Mouse (Mus musculus) heart, embryonic 12.5 days (tissue): ENCODE data around the gene Arrdc1. TPM values are rescaled to one million over a fixed set of nuclear protein-coding genes. Genes with fewer than 3 reads are reported as not detected.
A peak's percentile ranks its signal among the peaks of the same experiment; 100 is the strongest.
"Not testable (repeated sequence)": the region's sequence is repeated elsewhere in the genome, so short reads cannot be mapped to it uniquely, and the experiment has no call there.

Source experiments
- ATAC-seq: fragments of 200-750 bp; cut with Nextera tagmentation; 2 replicates; pipeline ENCODE4 v1.8.0; 2017; ENCODE audit warnings: moderate TSS enrichment, moderate library complexity; ENCODE audit not compliant: insufficient number of reproducible peaks, low FRiP score
- H3K27ac ChIP-seq: fragments of 300-500 bp; sonication (generic); 2 replicates; pipeline ENCODE4 v1.5.1; 2016; ENCODE audit warnings: mild to moderate bottlenecking, moderate library complexity; ENCODE audit not compliant: poor library complexity, severe bottlenecking
- H3K27me3 ChIP-seq: fragments of 300-500 bp; sonication (generic); replicated peaks from 2 replicates; pipeline ENCODE4 v1.6.1; 2016; ENCODE audit warnings: mild to moderate bottlenecking, moderate library complexity
- H3K36me3 ChIP-seq: fragments of 300-500 bp; sonication (generic); 2 replicates; pipeline ENCODE4 v1.6.1; 2016; ENCODE audit warnings: mild to moderate bottlenecking, moderate library complexity
- H3K4me1 ChIP-seq: fragments of 300-500 bp; sonication (generic); replicated peaks from 2 replicates; pipeline ENCODE4 v1.6.1; 2016; ENCODE audit warnings: mild to moderate bottlenecking
- H3K4me2 ChIP-seq: fragments of 300-500 bp; sonication (generic); 2 replicates; pipeline ENCODE4 v1.6.1; 2016; ENCODE audit warnings: mild to moderate bottlenecking, moderate library complexity
- H3K4me3 ChIP-seq: fragments of 300-500 bp; sonication (generic); 2 replicates; pipeline ENCODE4 v1.5.1; 2016; ENCODE audit warnings: mild to moderate bottlenecking
- H3K9ac ChIP-seq: fragments of 300-500 bp; sonication (generic); 2 replicates; pipeline ENCODE4 v1.6.1; 2016; ENCODE audit warnings: mild to moderate bottlenecking, moderate library complexity
- H3K9me3 ChIP-seq: fragments of 300-500 bp; sonication (generic); replicated peaks from 2 replicates; pipeline ENCODE4 v1.6.1; 2016; ENCODE audit warnings: mild to moderate bottlenecking, moderate library complexity
- WGBS: fragments of 180-500 bp; shearing (Covaris S2); methylation state at CpG from one replicate; pipeline ENCODE4 v1.1.7; 2016; 5-methylcytosine and 5-hydroxymethylcytosine counted together
- polyA plus RNA-seq: library from polyadenylated mRNA; unstranded; fragments of >200 nt; fragmentation: Nextera tagmentation; extraction: Ambion mirVana; gene quantifications from 2 replicates; pipeline ENCODE4 v1.2.1, GENCODE M21; 2016

Gene Arrdc1
- 11.4 and 12.0 TPM in 2 replicates for polyA plus RNA-seq

- Histone ChIP-seq H3K4me3 (peak within 1 kb of the TSS; percentile 64), H3K27me3 (peaks cover 13% of the 10 kb centered on the region; the same call in 1 of the 2 replicates), H3K36me3 (no peaks in the 10 kb centered on the region), H3K4me2 (peak within 1 kb of the TSS; percentile 94), H3K9me3 (no peaks in the 10 kb centered on the region), H3K4me1 (peaks cover 11% of the 10 kb centered on the region), H3K9ac (peak within 1 kb of the TSS; percentile 71), H3K27ac (no peak within 1 kb of the TSS)
- ATAC-seq = peak; percentile 95
- WGBS = under 1% methylated on average over 48 of the region's 49 CpGs
Observed at GRCm38 (mm10) chr2:24935057-24935796, at the start of gene Arrdc1. Arrdc1 (minus strand) TSS chr2:24935252.

- ATAC-seq = no peak
- Histone ChIP-seq H3K36me3 (peaks cover 15% of the 10 kb centered on the region), H3K27me3 (no peaks in the 10 kb centered on the region), H3K4me1 (peaks cover 13% of the 10 kb centered on the region), H3K9me3 (no peaks in the 10 kb centered on the region), H3K27ac (no peak overlapping the region), H3K4me2 (peak overlapping the region; percentile 1; the same call in 1 of the 2 replicates), H3K4me3 (no peak overlapping the region), H3K9ac (no peak overlapping the region)
- WGBS = 85% methylated on average over 5 of the region's 5 CpGs
Observed at GRCm38 (mm10) chr2:24976960-24977359, 41.9 kb upstream of the Arrdc1 start.

- under 1% methylated on average over 16 of the region's 16 CpGs for WGBS
- ATAC-seq = peak; percentile 81
- Histone ChIP-seq H3K9ac (peak within 1 kb of the TSS; percentile 95), H3K36me3 (peaks cover 23% of the 10 kb centered on the region), H3K9me3 (no peaks in the 10 kb centered on the region), H3K27ac (peak within 1 kb of the TSS; percentile 96), H3K4me1 (peaks cover 13% of the 10 kb centered on the region), H3K4me2 (peak within 1 kb of the TSS; percentile 98), H3K4me3 (peak within 1 kb of the TSS; percentile 97), H3K27me3 (no peaks in the 10 kb centered on the region)
Observed at GRCm38 (mm10) chr2:24975704-24976297, 40.7 kb upstream of the Arrdc1 start, which contains the start of gene Pnpla7. Pnpla7 (plus strand) TSS chr2:24976033.

GRCm38 (mm10) chr2:24974906-24975703 is 40.1 kb upstream of the Arrdc1 start, which contains the start of gene Mrpl41:
Mrpl41 (minus strand) TSS chr2:24975098.
- no peaks in the 10 kb centered on the region for H3K9me3 ChIP-seq
- peak within 1 kb of the TSS; percentile 97 for H3K4me3 ChIP-seq
- H3K9ac ChIP-seq = peak within 1 kb of the TSS; percentile 95
- peak within 1 kb of the TSS; percentile 96 for H3K27ac ChIP-seq
- peak; percentile 99 for ATAC-seq
- H3K4me2 ChIP-seq = peak within 1 kb of the TSS; percentile 98
- H3K27me3 ChIP-seq = no peaks in the 10 kb centered on the region
- under 1% methylated on average over 64 of the region's 64 CpGs for WGBS
- H3K36me3 ChIP-seq = peaks cover 30% of the 10 kb centered on the region
- H3K4me1 ChIP-seq = peaks cover 13% of the 10 kb centered on the region

DNA sequence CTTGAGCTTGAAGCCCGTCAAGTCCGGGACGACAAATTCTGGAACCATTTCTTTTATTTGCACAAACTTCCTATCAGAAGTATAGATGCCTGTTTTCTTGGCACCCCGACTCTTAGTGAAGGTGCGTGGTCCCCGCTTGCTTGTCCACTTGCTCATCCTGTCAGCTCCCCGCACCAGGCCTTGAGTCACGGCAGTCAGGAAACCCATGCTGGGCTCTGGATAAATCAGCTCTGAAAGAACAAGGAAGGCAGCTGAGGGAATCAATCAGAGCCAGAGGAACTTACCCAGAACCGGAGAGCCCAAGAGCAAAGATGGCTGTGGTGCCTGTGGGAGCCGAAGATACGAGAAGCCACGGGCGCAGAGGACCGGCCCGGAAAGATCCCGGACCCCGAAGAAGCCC is 39.4 kb upstream of the Arrdc1 start:
- peaks cover 13% of the 10 kb centered on the region for H3K4me1 ChIP-seq
- peak overlapping the region; percentile 98 for H3K4me2 ChIP-seq
- not testable (repeated sequence) for H3K27me3 ChIP-seq, H3K9me3 ChIP-seq, ATAC-seq
- peaks cover 37% of the 10 kb centered on the region for H3K36me3 ChIP-seq
- peak overlapping the region; percentile 95 for H3K9ac ChIP-seq
- H3K27ac ChIP-seq = peak overlapping the region; percentile 87
- H3K4me3 ChIP-seq = peak overlapping the region; percentile 97
- under 1% methylated on average over 17 of the region's 17 CpGs for WGBS

DNA sequence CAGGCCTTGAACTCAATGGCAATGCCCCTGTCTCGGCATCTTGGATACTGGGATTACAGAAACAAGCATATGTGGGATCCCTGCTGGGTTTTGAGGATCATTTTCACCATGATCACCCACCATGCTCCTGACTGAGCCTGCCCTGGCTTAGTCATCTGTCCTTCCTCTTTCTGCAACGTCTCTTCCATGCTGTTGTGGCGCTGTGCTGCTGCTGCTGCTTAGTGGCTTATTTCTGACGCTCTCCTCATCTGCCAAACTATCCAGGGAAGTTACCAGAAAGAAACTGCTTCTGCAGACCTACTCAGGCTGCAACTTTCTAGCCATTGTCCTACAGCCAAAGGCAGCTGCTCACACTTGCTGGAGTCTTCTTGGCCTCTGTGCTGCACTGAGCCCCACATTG is 35.3 kb upstream of the Arrdc1 start:
- H3K27ac ChIP-seq = no peak overlapping the region
- H3K27me3 ChIP-seq = no peaks in the 10 kb centered on the region
- ATAC-seq = no peak
- no peak overlapping the region for H3K4me3 ChIP-seq
- H3K4me1 ChIP-seq = peaks cover 9% of the 10 kb centered on the region
- peaks cover 67% of the 10 kb centered on the region for H3K36me3 ChIP-seq
- no peak overlapping the region for H3K4me2 ChIP-seq
- H3K9ac ChIP-seq = no peak overlapping the region
- WGBS = 80% methylated on average over 4 of the region's 4 CpGs
- H3K9me3 ChIP-seq = no peaks in the 10 kb centered on the region

- peak within 1 kb of the TSS; percentile 93 for H3K9ac ChIP-seq
- peaks cover 8% of the 10 kb centered on the region for H3K4me1 ChIP-seq
- ATAC-seq = peak; percentile 81
- H3K36me3 ChIP-seq = peaks cover 52% of the 10 kb centered on the region
- H3K9me3 ChIP-seq = no peaks in the 10 kb centered on the region
- no peaks in the 10 kb centered on the region for H3K27me3 ChIP-seq
- H3K4me2 ChIP-seq = peak within 1 kb of the TSS; percentile 82
- H3K4me3 ChIP-seq = peak within 1 kb of the TSS; percentile 98
- H3K27ac ChIP-seq = no peak within 1 kb of the TSS
- 1% methylated on average over 28 of the region's 28 CpGs for WGBS
Observed at GRCm38 (mm10) chr2:24962304-24963000, 27.4 kb upstream of the Arrdc1 start, which contains the start of gene Dph7. Dph7 (plus strand) TSS chr2:24962400.

DNA sequence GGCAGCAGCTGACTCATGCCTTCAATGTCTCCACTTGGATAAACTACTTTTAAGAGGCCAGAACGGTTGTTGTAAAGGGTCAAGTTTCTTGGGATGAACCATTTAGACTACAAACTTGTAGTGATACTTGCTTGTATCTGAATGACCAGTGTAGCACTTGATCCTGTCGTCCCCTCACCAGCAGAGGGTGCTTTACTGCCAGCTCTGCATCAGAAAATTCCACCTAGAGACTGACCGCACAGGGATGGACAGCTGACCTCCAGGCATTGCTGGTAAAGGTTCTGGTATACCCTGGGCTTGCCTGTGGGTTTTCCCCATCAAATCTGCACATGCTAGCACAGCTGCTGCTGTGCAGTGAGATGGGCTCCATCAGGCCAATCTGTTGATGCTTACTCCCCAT is 25.9 kb upstream of the Arrdc1 start:
- Histone ChIP-seq H3K27me3 (no peaks in the 10 kb centered on the region), H3K4me2 (no peak overlapping the region), H3K36me3 (peaks cover 56% of the 10 kb centered on the region), H3K4me3 (no peak overlapping the region), H3K4me1 (peaks cover 8% of the 10 kb centered on the region), H3K27ac (no peak overlapping the region), H3K9ac (no peak overlapping the region), H3K9me3 (no peaks in the 10 kb centered on the region)
- ATAC-seq = no peak
- 39% methylated on average over 3 of the region's 3 CpGs for WGBS

GRCm38 (mm10) chr2:24952537-24953055 is 17.5 kb upstream of the Arrdc1 start:
- Histone ChIP-seq H3K4me3 (no peak overlapping the region), H3K9me3 (no peaks in the 10 kb centered on the region), H3K9ac (no peak overlapping the region), H3K27ac (no peak overlapping the region), H3K27me3 (peaks cover 4% of the 10 kb centered on the region), H3K36me3 (peaks cover 57% of the 10 kb centered on the region), H3K4me1 (peaks cover 15% of the 10 kb centered on the region), H3K4me2 (no peak overlapping the region)
- 75% methylated on average over 4 of the region's 4 CpGs for WGBS
- ATAC-seq = no peak

DNA sequence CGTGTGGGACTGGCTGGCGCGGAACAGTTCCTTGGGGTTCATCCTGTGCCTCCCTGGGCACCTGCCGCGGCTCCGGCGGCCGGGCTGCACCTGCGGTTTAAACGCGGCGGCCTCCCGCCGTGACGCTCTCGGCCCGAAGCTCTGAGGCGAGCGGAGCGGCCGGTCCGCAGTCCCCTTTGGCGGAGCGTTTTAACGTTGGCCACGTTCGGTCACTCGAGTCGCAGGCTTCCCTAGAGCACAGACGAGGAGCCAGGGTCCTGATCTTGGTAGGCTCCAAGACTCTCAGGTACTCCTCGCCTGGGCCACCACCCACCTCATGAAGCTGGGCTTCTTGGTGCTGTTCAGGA is 15.1 kb upstream of the Arrdc1 start:
- Histone ChIP-seq H3K27me3 (peaks cover 4% of the 10 kb centered on the region), H3K36me3 (peaks cover 36% of the 10 kb centered on the region), H3K9me3 (no peaks in the 10 kb centered on the region), H3K4me1 (peaks cover 15% of the 10 kb centered on the region), H3K9ac (peak overlapping the region; percentile 95), H3K4me3 (peak overlapping the region; percentile 92), H3K27ac (no peak overlapping the region), H3K4me2 (peak overlapping the region; percentile 94)
- ATAC-seq = no peak; the same call in 1 of the 2 replicates
- under 1% methylated on average over 31 of the region's 31 CpGs for WGBS
